9 mouse cellular contexts compared by ENCODE assay signal in the genomic region with DNA sequence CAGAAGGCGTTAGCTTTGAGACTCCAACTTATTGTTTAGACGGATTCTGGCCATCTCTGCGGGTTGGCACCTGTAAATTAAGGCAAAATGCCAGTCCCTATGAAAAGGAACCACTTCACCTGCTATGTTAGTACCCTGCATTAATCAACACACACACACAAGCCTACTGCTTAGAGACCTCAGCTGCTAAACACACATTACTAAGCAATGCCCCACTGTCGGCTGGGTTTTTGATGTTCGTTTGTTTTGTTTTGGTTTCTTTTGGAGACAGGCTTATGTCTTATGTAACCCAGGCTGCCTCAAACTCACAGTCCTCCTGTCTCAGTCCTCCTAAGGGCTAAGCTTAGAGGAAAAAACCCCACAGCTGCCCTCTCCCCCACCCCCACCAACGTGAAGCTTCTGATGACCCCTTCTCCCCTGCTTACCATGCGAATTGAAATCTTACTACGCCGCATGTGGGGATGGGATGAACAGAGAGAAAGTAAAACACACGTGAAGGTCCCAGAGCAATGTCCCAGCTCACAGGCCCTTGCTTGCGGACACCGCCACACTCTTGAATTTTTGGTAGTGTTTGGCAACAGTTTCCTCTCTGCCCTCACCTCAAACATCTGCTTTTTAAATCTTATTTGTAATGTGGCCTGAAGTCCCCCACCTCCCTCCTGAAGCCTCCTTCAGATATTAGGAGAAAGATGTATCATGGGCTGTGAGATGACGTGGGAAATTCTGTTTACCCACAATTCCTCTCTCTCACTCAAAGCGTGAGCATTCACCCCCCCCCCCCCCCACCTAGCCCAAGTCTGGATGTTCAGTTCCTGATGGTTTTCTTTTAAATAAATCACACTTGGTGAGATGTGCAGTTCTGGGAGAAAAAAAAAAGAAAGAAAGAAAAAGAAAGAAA.
DNase-seq lines count a peak whose midpoint lies in the region; ATAC-seq and TF ChIP-seq lines count a peak whose summit lies in the region.
"Had no signal": no experiment of that assay in that cellular context is flagged by ENCODE, and none has a peak within 500 bp of the region (broad histone marks: within the 10 kb centered on the region; RNA-seq: fewer than 3 reads in every experiment).

No protein-coding gene starts in this region.

- no peak overlapping the region for H3K9ac ChIP-seq in forebrain, embryonic 12.5 days
- peak overlapping the region; percentile 54; the same call in 1 of the 2 replicates for H3K9ac ChIP-seq in liver, embryonic 13.5 days

- no peak overlapping the region for H3K4me3 ChIP-seq in spleen, adult 2 months (ENCODE audit: extremely low read depth, insufficient read depth, insufficient read length)
- no peak overlapping the region for H3K4me3 ChIP-seq in forebrain, embryonic 12.5 days (replicated peaks)
- peak overlapping the region; percentile 21; the same call in 1 of the 2 replicates for H3K4me3 ChIP-seq in liver, embryonic 13.5 days (replicated peaks)

- peaks cover 25% of the 10 kb centered on the region; the same call in 1 of the 2 replicates for H3K4me1 ChIP-seq in spleen, adult 2 months (ENCODE audit: control insufficient read depth, insufficient read depth, insufficient read length)
- peaks cover 45% of the 10 kb centered on the region for H3K4me1 ChIP-seq in forebrain, embryonic 12.5 days
- peaks cover 32% of the 10 kb centered on the region for H3K4me1 ChIP-seq in liver, embryonic 13.5 days (replicated peaks)

- peak overlapping the region; percentile 82 for H3K27ac ChIP-seq in spleen, adult 2 months (ENCODE audit: insufficient read depth, low read length)
- peak overlapping the region; percentile 88 for H3K27ac ChIP-seq in forebrain, embryonic 12.5 days
- H3K27ac ChIP-seq in liver, embryonic 13.5 days: peak overlapping the region; percentile 85

- no peaks in the 10 kb centered on the region for H3K9me3 ChIP-seq in forebrain, embryonic 12.5 days
- no peaks in the 10 kb centered on the region for H3K9me3 ChIP-seq in liver, embryonic 13.5 days (replicated peaks)

- H3K4me2 ChIP-seq in forebrain, embryonic 12.5 days: no peak overlapping the region
- H3K4me2 ChIP-seq in liver, embryonic 13.5 days: peak overlapping the region; percentile 54

- TF ChIP-seq CTCF in spleen, adult 2 months (IDR thresholded peaks at IDR 0.05; ENCODE audit: extremely low read depth, insufficient read depth, insufficient read length, insufficient replicate concordance): no peak

- no peaks in the 10 kb centered on the region for H3K27me3 ChIP-seq in spleen, adult 2 months (ENCODE audit: control insufficient read depth, insufficient read depth, low read length)
- no peaks in the 10 kb centered on the region for H3K27me3 ChIP-seq in forebrain, embryonic 12.5 days
- H3K27me3 ChIP-seq in liver, embryonic 13.5 days: no peaks in the 10 kb centered on the region

- no peaks in the 10 kb centered on the region for H3K36me3 ChIP-seq in spleen, adult 2 months (ENCODE audit: control insufficient read depth, insufficient read depth, low read length)
- H3K36me3 ChIP-seq in forebrain, embryonic 12.5 days (replicated peaks): no peaks in the 10 kb centered on the region
- H3K36me3 ChIP-seq in liver, embryonic 13.5 days: no peaks in the 10 kb centered on the region

- 59% methylated on average over 14 of the region's 14 CpGs for WGBS in spleen, adult 2 months
- WGBS in forebrain, embryonic 12.5 days: 70% methylated on average over 14 of the region's 14 CpGs
- 65% methylated on average over 14 of the region's 14 CpGs for WGBS in liver, embryonic 13.5 days (ENCODE audit: insufficient replicate concordance)

- TF ChIP-seq POLR2A in spleen, adult 2 months (IDR thresholded peaks at IDR 0.05; ENCODE audit: low read depth, low read length): no peak

- no peak for DNase-seq in spleen, adult 2 months (ENCODE audit: low read depth in 1 of 2, low spot score in 2 of 2)
- no peak for DNase-seq in spleen, postnatal 10 days (ENCODE audit: low spot score in 2 of 2)
- DNase-seq in liver, embryonic 13.5 days: no peak
- DNase-seq in testis, postnatal 10 days (ENCODE audit: low spot score): peak; percentile 28
- no peak for DNase-seq in gastrocnemius, postnatal 4 days (ENCODE audit: low spot score in 2 of 2)
- no peak for DNase-seq in layer of hippocampus, postnatal 25 days (ENCODE audit: extremely low spot score in 1 of 2, low spot score in 1 of 2)
- DNase-seq in frontal cortex, adult 2 months (ENCODE audit: extremely low spot score in 1 of 2, low spot score in 1 of 2): no peak
- DNase-seq: gastrocnemius, postnatal 36 days had no signal

- ATAC-seq in forebrain, embryonic 12.5 days (ENCODE audit: low FRiP score): no peak
- ATAC-seq in liver, embryonic 13.5 days (ENCODE audit: low read depth): no peak
